Mouse (Mus musculus) kidney, adult 2 months (tissue): ENCODE data around the gene Naalad2. TPM values are rescaled to one million over a fixed set of nuclear protein-coding genes. Genes with fewer than 3 reads are reported as not detected.

Source experiments
- DNase-seq: peaks from one replicate; pipeline ENCODE4 v3.0.0; 2021
- H3K27ac ChIP-seq: fragments of 200-500 bp; 2 replicates; pipeline ENCODE4 v1.5.1; 2012; ENCODE audit warnings: low read depth, low read length, control low read depth, inconsistent platforms; ENCODE audit not compliant: insufficient read depth
- H3K27me3 ChIP-seq: fragments of 200-500 bp; replicated peaks from 2 replicates; pipeline ENCODE4 v1.6.1; 2012; ENCODE audit warnings: mild to moderate bottlenecking, moderate library complexity, low read length, inconsistent platforms; ENCODE audit not compliant: control insufficient read depth, insufficient read depth
- H3K36me3 ChIP-seq: fragments of 200-500 bp; 2 replicates; pipeline ENCODE4 v1.6.1; 2012; ENCODE audit warnings: mild to moderate bottlenecking, moderate library complexity, low read length, inconsistent platforms; ENCODE audit not compliant: control insufficient read depth, insufficient read depth
- H3K4me1 ChIP-seq: fragments of 200-500 bp; 2 replicates; pipeline ENCODE4 v1.6.1; 2011; ENCODE audit warnings: low read length; ENCODE audit not compliant: control insufficient read depth, insufficient read depth
- H3K4me3 ChIP-seq: fragments of 200-500 bp; 2 replicates; pipeline ENCODE4 v1.5.1; 2011; ENCODE audit warnings: mild to moderate bottlenecking, low read depth, low read length, control low read depth; ENCODE audit not compliant: insufficient read depth
- CTCF ChIP-seq: fragments of 200-500 bp; conservative IDR thresholded peaks from 2 replicates; pipeline ENCODE4 v1.5.1; 2011; ENCODE audit warnings: low read depth, mild to moderate bottlenecking, control low read depth, low read length, moderate library complexity, mixed read lengths; ENCODE audit not compliant: insufficient read depth, insufficient read length
- POLR2A ChIP-seq: fragments of 200-500 bp; IDR thresholded peaks from one replicate; pipeline ENCODE4 v1.6.1; 2011; ENCODE audit warnings: low read depth, low read length, control low read depth
- WGBS: fragments of 180-500 bp; shearing (Covaris S2); methylation state at CpG from one replicate; pipeline ENCODE4 v1.1.7; 2018; 5-methylcytosine and 5-hydroxymethylcytosine counted together
- polyA plus RNA-seq: library from polyadenylated mRNA; depleted of rRNA; stranded (reverse); fragments of >200 nt; gene quantifications from 2 replicates; pipeline ENCODE4 v1.2.3, GENCODE M21; 2012; rRNA removed

The Naalad2 gene
- polyA plus RNA-seq, 1 experiment = 1.6 TPM

DNA sequence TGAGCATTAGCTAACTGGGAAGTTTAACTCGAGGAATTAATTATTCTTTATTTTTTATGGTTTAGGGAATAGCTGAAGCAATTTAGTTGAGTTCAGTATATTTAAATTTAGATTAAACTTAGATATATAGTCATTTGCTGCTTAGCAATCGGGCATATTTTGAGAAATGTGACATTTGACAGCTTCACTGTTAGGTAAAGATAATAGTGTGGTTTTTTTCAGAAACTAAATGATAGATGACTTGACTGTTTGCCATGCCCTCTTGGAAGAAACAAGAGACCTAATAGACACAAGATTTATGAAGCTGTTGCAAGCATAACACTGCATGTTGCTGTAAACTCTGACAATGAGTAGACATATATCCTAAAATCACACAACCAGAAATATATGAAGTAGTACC lies 126.0 kb downstream of the Naalad2 start:
- H3K4me1 ChIP-seq = no peaks in the 10 kb centered on the region
- no peak overlapping the region for H3K27ac ChIP-seq
- 38% methylated on average over 2 of the region's 2 CpGs for WGBS
- TF ChIP-seq CTCF (no peak), POLR2A (no peak)
- no peaks in the 10 kb centered on the region for H3K27me3 ChIP-seq
- no peak overlapping the region for H3K4me3 ChIP-seq
- no peaks in the 10 kb centered on the region for H3K36me3 ChIP-seq
- DNase-seq = no peak

DNA sequence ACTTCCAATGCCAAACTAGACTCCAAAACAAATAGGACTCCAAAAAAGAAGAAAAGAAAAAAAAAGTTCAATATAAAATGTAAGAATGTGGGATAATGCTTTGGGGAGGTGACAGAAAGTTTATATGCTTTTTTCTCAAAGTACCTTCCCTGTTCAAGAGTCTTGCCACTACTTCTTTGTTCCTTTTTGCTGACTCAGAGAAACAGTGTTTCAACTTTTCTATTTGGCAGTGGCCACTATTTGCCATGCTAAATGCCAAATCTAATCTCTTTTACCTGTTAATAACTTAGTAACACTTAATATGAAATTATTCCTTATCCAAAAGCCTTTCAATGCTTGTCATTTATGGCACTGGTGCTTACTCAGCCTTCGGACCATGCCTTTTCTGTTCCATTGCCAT lies 126.9 kb downstream of the Naalad2 start:
- DNase-seq = no peak
- no peak overlapping the region for H3K27ac ChIP-seq
- H3K36me3 ChIP-seq = no peaks in the 10 kb centered on the region
- H3K27me3 ChIP-seq = no peaks in the 10 kb centered on the region
- H3K4me1 ChIP-seq = no peaks in the 10 kb centered on the region
- TF ChIP-seq CTCF (no peak), POLR2A (no peak)
- H3K4me3 ChIP-seq = no peak overlapping the region
- WGBS = 87% methylated on average over 1 of the region's 1 CpGs

Other genes starting within 250 kb of the Naalad2 start
- 28.7 and 31.9 TPM in 2 replicates for gene Chordc1, start 110.9 kb downstream of the Naalad2 start, polyA plus RNA-seq
- not detected in 2 replicates for gene Ubtfl1, start 1.4 kb upstream of the Naalad2 start, polyA plus RNA-seq
- not detected in 2 replicates for gene Mbd3l2, start 27.7 kb upstream of the Naalad2 start, polyA plus RNA-seq
- gene Zfp558, start 75.3 kb upstream of the Naalad2 start, polyA plus RNA-seq = 0.23 and 0.44 TPM in 2 replicates
- not detected in 2 replicates for gene Mbd3l1, start 75.4 kb upstream of the Naalad2 start, polyA plus RNA-seq